Mouse (Mus musculus) forebrain, embryonic 11.5 days (tissue): Measurements from ENCODE around the gene Timm10b. TPM values are rescaled to one million over a fixed set of nuclear protein-coding genes. Genes with fewer than 3 reads are reported as not detected.

Source experiments
- ATAC-seq: fragments of 200-750 bp; cut with Nextera tagmentation; replicated peaks from 2 replicates; pipeline ENCODE4 v1.8.0; 2017; ENCODE audit warnings: moderate TSS enrichment; ENCODE audit not compliant: low FRiP score
- DNase-seq: peaks from one replicate; pipeline ENCODE4 v3.0.0-alpha.2; 2017; ENCODE audit warnings: low spot score
- H3K27ac ChIP-seq: fragments of 300-500 bp; sonication (generic); 2 replicates; pipeline ENCODE4 v1.5.1; 2014; ENCODE audit warnings: low read depth, low read length
- H3K27me3 ChIP-seq: fragments of 300-500 bp; sonication (generic); 2 replicates; pipeline ENCODE4 v1.6.1; 2014; ENCODE audit warnings: mild to moderate bottlenecking, low read length, mixed read lengths; ENCODE audit not compliant: control insufficient read depth, insufficient read depth
- H3K36me3 ChIP-seq: fragments of 300-500 bp; sonication (generic); 2 replicates; pipeline ENCODE4 v1.6.1; 2014; ENCODE audit warnings: mild to moderate bottlenecking, low read length, moderate library complexity, mixed read lengths; ENCODE audit not compliant: control insufficient read depth, insufficient read depth
- H3K4me1 ChIP-seq: fragments of 300-500 bp; sonication (generic); replicated peaks from 2 replicates; pipeline ENCODE4 v1.6.1; 2014; ENCODE audit warnings: low read length, mixed read lengths; ENCODE audit not compliant: control insufficient read depth, insufficient read depth
- H3K4me2 ChIP-seq: fragments of 300-500 bp; sonication (generic); 2 replicates; pipeline ENCODE4 v1.6.1; 2014; ENCODE audit warnings: low read depth, mild to moderate bottlenecking, low read length, moderate library complexity, mixed read lengths; ENCODE audit not compliant: severe bottlenecking
- H3K4me3 ChIP-seq: fragments of 300-500 bp; sonication (generic); 2 replicates; pipeline ENCODE4 v1.5.1; 2014; ENCODE audit warnings: low read depth, low read length
- H3K9ac ChIP-seq: fragments of 300-500 bp; sonication (generic); 2 replicates; pipeline ENCODE4 v1.6.1; 2014; ENCODE audit warnings: low read length
- H3K9me3 ChIP-seq: fragments of 300-500 bp; sonication (generic); 2 replicates; pipeline ENCODE4 v1.6.1; 2016; ENCODE audit warnings: low read length, mixed read lengths; ENCODE audit not compliant: control insufficient read depth
- WGBS: fragments of 180-500 bp; shearing (Covaris S2); extraction: QIAGEN DNeasy Blood & Tissue Kit; methylation state at CpG from one replicate; pipeline ENCODE4 v1.1.7; 2014; 5-methylcytosine and 5-hydroxymethylcytosine counted together
- polyA plus RNA-seq: library from polyadenylated mRNA; unstranded; fragments of >200 nt; fragmentation: Nextera tagmentation; extraction: Ambion mirVana; gene quantifications from 2 replicates; pipeline ENCODE4 v1.2.1, GENCODE M21; 2014

Timm10b gene
- polyA plus RNA-seq, 1 experiment from 2014 or later: 151 TPM

- 80% methylated on average over 3 of the region's 3 CpGs for WGBS
- no peak overlapping the region for H3K9ac ChIP-seq
- no peaks in the 10 kb centered on the region for H3K9me3 ChIP-seq
- H3K4me1 ChIP-seq: no peaks in the 10 kb centered on the region
- ATAC-seq (no peak), DNase-seq (no peak)
- H3K4me2 ChIP-seq: no peak overlapping the region
- no peak overlapping the region for H3K27ac ChIP-seq
- no peak overlapping the region for H3K4me3 ChIP-seq
- H3K27me3 ChIP-seq: no peaks in the 10 kb centered on the region
- peaks cover 14% of the 10 kb centered on the region for H3K36me3 ChIP-seq
Measured at GRCm38 (mm10) chr7:105619701-105620100, 20.2 kb upstream of the Timm10b start.

GRCm38 (mm10) chr7:105621053-105621452 is 18.8 kb upstream of the Timm10b start:
- DNase-seq: no peak
- 84% methylated on average over 4 of the region's 4 CpGs for WGBS
- Histone ChIP-seq H3K9ac (no peak overlapping the region), H3K9me3 (no peaks in the 10 kb centered on the region), H3K4me2 (no peak overlapping the region), H3K27ac (no peak overlapping the region), H3K4me3 (no peak overlapping the region), H3K4me1 (no peaks in the 10 kb centered on the region), H3K27me3 (no peaks in the 10 kb centered on the region), H3K36me3 (peaks cover 14% of the 10 kb centered on the region)
- ATAC-seq: no peak

GRCm38 (mm10) chr7:105621646-105622292 is 18.1 kb upstream of the Timm10b start:
- no peaks in the 10 kb centered on the region for H3K27me3 ChIP-seq
- ATAC-seq (no peak), DNase-seq (peak; percentile 38)
- 82% methylated on average over 8 of the region's 8 CpGs for WGBS
- H3K4me2 ChIP-seq: no peak overlapping the region
- no peak overlapping the region for H3K9ac ChIP-seq
- H3K9me3 ChIP-seq: no peaks in the 10 kb centered on the region
- peaks cover 14% of the 10 kb centered on the region for H3K36me3 ChIP-seq
- H3K27ac ChIP-seq: no peak overlapping the region
- H3K4me3 ChIP-seq: no peak overlapping the region
- no peaks in the 10 kb centered on the region for H3K4me1 ChIP-seq

- WGBS: 90% methylated on average over 6 of the region's 6 CpGs
Measured at GRCm38 (mm10) chr7:105625397-105625796, 14.5 kb upstream of the Timm10b start.

GRCm38 (mm10) chr7:105628633-105629032 is 11.2 kb upstream of the Timm10b start:
- H3K27ac ChIP-seq: no peak overlapping the region
- 31% methylated on average over 3 of the region's 3 CpGs for WGBS
- H3K4me2 ChIP-seq: no peak overlapping the region
- no peak overlapping the region; the same call in 1 of the 2 replicates for H3K9ac ChIP-seq
- DNase-seq (peak; percentile 32), ATAC-seq (no peak)
- no peaks in the 10 kb centered on the region for H3K27me3 ChIP-seq
- H3K4me3 ChIP-seq: no peak overlapping the region
- peaks cover 5% of the 10 kb centered on the region; the same call in 1 of the 2 replicates for H3K4me1 ChIP-seq
- H3K36me3 ChIP-seq: peaks cover 4% of the 10 kb centered on the region; the same call in 1 of the 2 replicates
- H3K9me3 ChIP-seq: no peaks in the 10 kb centered on the region

More at GRCm38 (mm10) chr7:105625397-105625796, 14.5 kb upstream of the Timm10b start:
- Histone ChIP-seq H3K4me2 (no peak overlapping the region), H3K4me1 (no peaks in the 10 kb centered on the region), H3K36me3 (peaks cover 8% of the 10 kb centered on the region; the same call in 1 of the 2 replicates), H3K4me3 (no peak overlapping the region), H3K27ac (no peak overlapping the region), H3K9me3 (no peaks in the 10 kb centered on the region), H3K27me3 (no peaks in the 10 kb centered on the region), H3K9ac (no peak overlapping the region)
- ATAC-seq: no peak
- DNase-seq: peak; percentile 39

- WGBS: 18% methylated on average over 4 of the region's 4 CpGs
- Histone ChIP-seq H3K27me3 (no peaks in the 10 kb centered on the region), H3K27ac (no peak overlapping the region), H3K9ac (peak overlapping the region; percentile 68), H3K4me2 (peak overlapping the region; percentile 81), H3K36me3 (no peaks in the 10 kb centered on the region; the same call in 1 of the 2 replicates), H3K4me1 (peaks cover 10% of the 10 kb centered on the region), H3K4me3 (peak overlapping the region; percentile 66), H3K9me3 (no peaks in the 10 kb centered on the region)
- ATAC-seq: no peak
- no peak for DNase-seq
Measured at GRCm38 (mm10) chr7:105632551-105632972, 7.3 kb upstream of the Timm10b start.

DNA sequence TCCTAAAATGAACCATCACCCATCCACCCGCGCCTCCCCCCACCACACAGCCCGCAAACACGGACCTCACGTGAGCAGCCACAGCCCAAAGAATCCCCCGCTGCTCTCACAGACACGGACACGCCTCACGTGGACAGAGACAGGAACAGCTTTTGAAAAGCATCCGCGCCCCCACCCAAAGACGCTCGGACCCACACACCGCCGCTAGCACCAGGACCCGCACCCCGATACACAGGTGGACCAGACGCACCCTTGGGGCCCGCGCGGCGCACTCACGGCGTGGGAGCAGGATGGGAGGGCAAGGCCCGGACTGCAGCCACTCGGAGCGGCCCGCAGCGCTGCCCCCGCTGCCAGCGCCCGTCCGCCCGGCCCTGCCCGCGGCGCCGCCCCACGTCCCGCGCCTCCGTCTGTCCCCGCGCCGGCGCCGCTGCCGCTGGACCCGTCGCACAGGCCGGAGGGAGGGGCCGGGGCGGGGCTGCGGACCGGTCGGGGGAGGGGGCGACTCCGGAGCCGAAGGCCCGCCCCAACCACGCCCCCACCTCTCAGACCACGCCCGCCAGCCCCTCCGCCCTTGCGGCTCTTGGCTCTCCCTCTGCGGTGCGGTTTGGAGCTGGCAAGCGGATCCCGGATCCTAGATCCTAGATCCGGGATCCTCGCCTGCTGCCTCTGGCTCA is 6.6 kb upstream of the Timm10b start, which contains the start of gene Trim3:
Trim3 (minus strand) TSS at position 445 of the 674 bp plus-strand sequence.
- peak; percentile 96 for DNase-seq
- H3K4me1 ChIP-seq: peaks cover 10% of the 10 kb centered on the region
- under 1% methylated on average over 65 of the region's 71 CpGs for WGBS

DNA sequence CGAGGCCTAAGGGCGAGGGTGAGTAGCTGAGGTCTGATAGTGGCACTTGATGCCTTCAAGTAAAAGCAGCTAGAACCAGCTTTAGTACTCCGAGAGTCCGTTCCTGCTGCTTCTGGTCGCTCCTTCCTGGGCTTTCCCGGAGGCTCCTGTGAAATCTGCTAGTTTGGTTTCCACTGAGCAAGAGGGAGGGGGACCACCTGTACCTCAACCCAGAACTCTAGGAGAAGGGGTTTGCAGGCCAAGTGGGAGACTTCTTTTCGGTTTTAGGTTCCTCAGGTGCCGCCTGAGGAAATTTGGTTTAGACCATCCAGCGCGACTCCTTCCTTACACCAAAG is 6.1 kb upstream of the Timm10b start:
- Histone ChIP-seq H3K4me2 (peak overlapping the region; percentile 81), H3K4me1 (peaks cover 10% of the 10 kb centered on the region), H3K4me3 (peak overlapping the region; percentile 66), H3K9me3 (no peaks in the 10 kb centered on the region), H3K27ac (no peak overlapping the region), H3K9ac (peak overlapping the region; percentile 68), H3K36me3 (no peaks in the 10 kb centered on the region; the same call in 1 of the 2 replicates), H3K27me3 (no peaks in the 10 kb centered on the region)
- ATAC-seq (no peak), DNase-seq (no peak)
- WGBS: 6% methylated on average over 10 of the region's 10 CpGs

More for the DNA sequence above, 6.6 kb upstream of the Timm10b start, which contains the start of gene Trim3:
- H3K27ac ChIP-seq: no peak within 1 kb of the TSS
- H3K4me2 ChIP-seq: peak within 1 kb of the TSS; percentile 81
- H3K36me3 ChIP-seq: no peaks in the 10 kb centered on the region; the same call in 1 of the 2 replicates
- H3K4me3 ChIP-seq: peak within 1 kb of the TSS; percentile 66
- peak within 1 kb of the TSS; percentile 68 for H3K9ac ChIP-seq
- peak; percentile 91 for ATAC-seq
- H3K27me3 ChIP-seq: no peaks in the 10 kb centered on the region
- no peaks in the 10 kb centered on the region for H3K9me3 ChIP-seq
